Mouse (Mus musculus) thymus, adult 2 months (tissue): Measurements from ENCODE around the gene Mga. TPM values are rescaled to one million over a fixed set of nuclear protein-coding genes. Genes with fewer than 3 reads are reported as not detected.
A peak's percentile ranks its signal among the peaks of the same experiment; 100 is the strongest.

Experiments
- DNase-seq: peaks from one replicate; pipeline ENCODE4 v3.0.0; 2021
- H3K27ac ChIP-seq: fragments of 200-500 bp; 2 replicates; pipeline ENCODE4 v1.5.1; 2012; ENCODE audit warnings: low read length, control low read depth; ENCODE audit not compliant: control insufficient read depth, insufficient read depth
- H3K27me3 ChIP-seq: fragments of 200-500 bp; 2 replicates; pipeline ENCODE4 v1.6.1; 2012; ENCODE audit warnings: mild to moderate bottlenecking, low read length, moderate library complexity, mixed read lengths; ENCODE audit not compliant: control insufficient read depth, insufficient read depth
- H3K36me3 ChIP-seq: fragments of 200-500 bp; 2 replicates; pipeline ENCODE4 v1.6.1; 2012; ENCODE audit warnings: mild to moderate bottlenecking, low read length, moderate library complexity; ENCODE audit not compliant: control insufficient read depth, insufficient read depth
- H3K4me1 ChIP-seq: fragments of 200-500 bp; replicated peaks from 2 replicates; pipeline ENCODE4 v1.6.1; 2012; ENCODE audit warnings: low read length; ENCODE audit not compliant: control insufficient read depth, insufficient read depth
- H3K4me3 ChIP-seq: fragments of 200-500 bp; 2 replicates; pipeline ENCODE4 v1.5.1; 2012; ENCODE audit warnings: mild to moderate bottlenecking, low read length, control low read depth, moderate library complexity; ENCODE audit not compliant: control insufficient read depth, insufficient read depth
- CTCF ChIP-seq: fragments of 200-500 bp; IDR thresholded peaks from 2 replicates; pipeline ENCODE4 v1.5.1; 2012; ENCODE audit warnings: mild to moderate bottlenecking, control low read depth, low read length, moderate library complexity, borderline replicate concordance; ENCODE audit not compliant: control insufficient read depth, poor library complexity, insufficient read depth; ENCODE audit errors: extremely low read depth
- POLR2A ChIP-seq: fragments of 200-500 bp; IDR thresholded peaks from 2 replicates; pipeline ENCODE4 v1.6.1; 2012; ENCODE audit warnings: mild to moderate bottlenecking, low read length, control low read depth, moderate library complexity; ENCODE audit not compliant: control insufficient read depth, poor library complexity, insufficient read depth; ENCODE audit errors: extremely low read depth
- WGBS: fragments of 180-500 bp; shearing (Covaris S2); methylation state at CpG from one replicate; pipeline ENCODE4 v1.1.7; 2018; 5-methylcytosine and 5-hydroxymethylcytosine counted together
- polyA plus RNA-seq: library from polyadenylated mRNA; depleted of rRNA; stranded (reverse); fragments of >200 nt; gene quantifications from 2 replicates; pipeline ENCODE4 v1.2.3, GENCODE M21; 2012

The Mga gene
- polyA plus RNA-seq, 1 experiment, result 50.6 TPM

- TF ChIP-seq POLR2A, result no peak
- no peak for TF ChIP-seq CTCF
- H3K4me1 ChIP-seq, result peaks cover 5% of the 10 kb centered on the region; the same call in 1 of the 2 replicates
- no peak for DNase-seq
Measured at GRCm38 (mm10) chr2:119875981-119876380, 21.0 kb upstream of the Mga start.

GRCm38 (mm10) chr2:119887201-119887600, 9.8 kb upstream of the Mga start:
- WGBS, result 93% methylated on average over 3 of the region's 3 CpGs
- no peaks in the 10 kb centered on the region for H3K4me1 ChIP-seq
- no peak for DNase-seq
- H3K4me3 ChIP-seq, result no peak overlapping the region
- H3K27me3 ChIP-seq, result no peaks in the 10 kb centered on the region
- no peak overlapping the region for H3K27ac ChIP-seq
- TF ChIP-seq CTCF (no peak), POLR2A (no peak)
- no peaks in the 10 kb centered on the region for H3K36me3 ChIP-seq

More at GRCm38 (mm10) chr2:119875981-119876380, 21.0 kb upstream of the Mga start:
- Histone ChIP-seq H3K27ac (no peak overlapping the region), H3K36me3 (no peaks in the 10 kb centered on the region), H3K27me3 (no peaks in the 10 kb centered on the region), H3K4me3 (no peak overlapping the region)

GRCm38 (mm10) chr2:119896553-119897089, 407 bp upstream of the Mga start:
- no peak for TF ChIP-seq POLR2A
- TF ChIP-seq CTCF, result no peak

GRCm38 (mm10) chr2:119898141-119898594, 1.1 kb downstream of the Mga start:
- no peak overlapping the region for H3K27ac ChIP-seq
- peaks cover 6% of the 10 kb centered on the region; the same call in 1 of the 2 replicates for H3K4me1 ChIP-seq
- H3K36me3 ChIP-seq, result peaks cover 4% of the 10 kb centered on the region
- peak overlapping the region; percentile 56 for H3K4me3 ChIP-seq
- WGBS, result under 1% methylated on average over 19 of the region's 19 CpGs
- peak; percentile 45 for DNase-seq
- H3K27me3 ChIP-seq, result no peaks in the 10 kb centered on the region
- 0 out of 2 replicates have a peak, but pooled peaks have one; percentile 19 for TF ChIP-seq CTCF
- TF ChIP-seq POLR2A, result no peak

More at GRCm38 (mm10) chr2:119896553-119897089, 407 bp upstream of the Mga start:
- no peaks in the 10 kb centered on the region for H3K36me3 ChIP-seq
- H3K27me3 ChIP-seq, result no peaks in the 10 kb centered on the region
- WGBS, result 23% methylated on average over 19 of the region's 19 CpGs
- H3K4me1 ChIP-seq, result peaks cover 6% of the 10 kb centered on the region; the same call in 1 of the 2 replicates
- H3K27ac ChIP-seq, result peak overlapping the region; percentile 19; the same call in 1 of the 2 replicates
- DNase-seq, result peak; percentile 2
- H3K4me3 ChIP-seq, result peak overlapping the region; percentile 56

- no peaks in the 10 kb centered on the region for H3K4me1 ChIP-seq
- no peak overlapping the region for H3K27ac ChIP-seq
- H3K36me3 ChIP-seq, result peaks cover 7% of the 10 kb centered on the region; the same call in 1 of the 2 replicates
- H3K4me3 ChIP-seq, result no peak overlapping the region
- TF ChIP-seq CTCF (no peak), POLR2A (no peak)
- no peaks in the 10 kb centered on the region for H3K27me3 ChIP-seq
- DNase-seq, result no peak
Measured at GRCm38 (mm10) chr2:119916007-119916406, 19.0 kb downstream of the Mga start.

GRCm38 (mm10) chr2:119917631-119918369, 20.8 kb downstream of the Mga start:
- no peak overlapping the region for H3K27ac ChIP-seq
- no peak for DNase-seq
- peaks cover 16% of the 10 kb centered on the region for H3K36me3 ChIP-seq
- no peaks in the 10 kb centered on the region for H3K27me3 ChIP-seq
- no peak for TF ChIP-seq CTCF
- no peak for TF ChIP-seq POLR2A
- no peak overlapping the region for H3K4me3 ChIP-seq
- WGBS, result 89% methylated on average over 1 of the region's 1 CpGs
- no peaks in the 10 kb centered on the region for H3K4me1 ChIP-seq
